13 mouse cellular contexts compared by ENCODE assay signal in the genomic region with DNA sequence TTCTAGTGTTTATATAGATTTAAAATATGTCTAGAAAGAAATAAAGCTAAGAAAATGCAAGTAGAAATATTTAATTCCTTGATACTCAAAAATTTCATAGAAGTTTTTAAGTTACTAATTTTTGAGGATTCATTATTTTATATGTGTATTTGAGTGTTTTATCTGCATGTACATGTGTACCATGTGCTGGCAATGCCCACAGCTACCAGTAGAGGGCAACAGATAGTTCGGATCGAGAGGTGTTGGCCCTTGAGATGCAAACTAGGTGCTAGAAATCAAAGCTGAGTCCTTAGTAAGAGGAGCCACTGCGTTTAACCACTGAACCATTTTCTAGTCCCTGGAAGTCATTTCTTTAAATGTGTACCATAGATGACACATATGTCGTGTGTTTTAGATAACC.
DNase-seq lines count a peak whose midpoint lies in the region; ATAC-seq lines count a peak whose summit lies in the region.
"Had no signal": no experiment of that assay in that cellular context is flagged by ENCODE, and none has a peak within 500 bp of the region (broad histone marks: within the 10 kb centered on the region; RNA-seq: fewer than 3 reads in every experiment).

No protein-coding gene starts in this region.

- H3K9me3 ChIP-seq in neural tube, embryonic 15.5 days (replicated peaks): no peaks in the 10 kb centered on the region
- H3K9me3 ChIP-seq: embryonic facial prominence, embryonic 10.5 days; forebrain, embryonic 10.5 days; hindbrain, embryonic 12.5 days; midbrain, embryonic 10.5 days had no signal

- intact Hi-C loops in left cerebral cortex, postnatal 4 days (cut with DNase I): no loop called here

- peak; percentile 14 for DNase-seq in embryo, embryonic 10 days (ENCODE audit: low spot score)
- DNase-seq in embryo, embryonic 9.5 days (ENCODE audit: extremely low spot score): no peak
- peak; percentile 4 for DNase-seq in left cerebral cortex, postnatal 4 days
- no peak for DNase-seq in left cerebral cortex, adult 18-20 months (ENCODE audit: low spot score in 2 of 2)
- DNase-seq in A20 (ENCODE audit: low read depth, low spot score) (peak; percentile 41), ZHBTc4 (ENCODE audit: low read depth, low spot score) (peak; percentile 70)
- no peak for DNase-seq in spleen, postnatal 36 days (ENCODE audit: low spot score in 2 of 2)
- DNase-seq: thymus, adult 18-20 months had no signal

- no peaks in the 10 kb centered on the region for H3K36me3 ChIP-seq in neural tube, embryonic 15.5 days
- H3K36me3 ChIP-seq: embryonic facial prominence, embryonic 10.5 days; forebrain, embryonic 10.5 days; hindbrain, embryonic 12.5 days; midbrain, embryonic 10.5 days had no signal

- no peak overlapping the region for H3K4me3 ChIP-seq in neural tube, embryonic 15.5 days (replicated peaks)
- H3K4me3 ChIP-seq: embryonic facial prominence, embryonic 10.5 days; forebrain, embryonic 10.5 days; hindbrain, embryonic 12.5 days; midbrain, embryonic 10.5 days had no signal

- WGBS in neural tube, embryonic 15.5 days: 81% methylated on average over 4 of the region's 4 CpGs

- H3K27me3 ChIP-seq in neural tube, embryonic 15.5 days (replicated peaks): no peaks in the 10 kb centered on the region
- H3K27me3 ChIP-seq: hindbrain, embryonic 12.5 days had no signal

- no peak overlapping the region for H3K27ac ChIP-seq in neural tube, embryonic 15.5 days (replicated peaks)
- H3K27ac ChIP-seq: embryonic facial prominence, embryonic 10.5 days; forebrain, embryonic 10.5 days; hindbrain, embryonic 12.5 days; midbrain, embryonic 10.5 days had no signal

- H3K4me1 ChIP-seq in neural tube, embryonic 15.5 days: no peaks in the 10 kb centered on the region
- H3K4me1 ChIP-seq: embryonic facial prominence, embryonic 10.5 days; forebrain, embryonic 10.5 days; hindbrain, embryonic 12.5 days; midbrain, embryonic 10.5 days had no signal

- ATAC-seq in neural tube, embryonic 15.5 days (ENCODE audit: low FRiP score): no peak

- no peak overlapping the region for H3K4me2 ChIP-seq in neural tube, embryonic 15.5 days
- H3K4me2 ChIP-seq: hindbrain, embryonic 12.5 days had no signal

- H3K9ac ChIP-seq in neural tube, embryonic 15.5 days (replicated peaks): no peak overlapping the region
- H3K9ac ChIP-seq: hindbrain, embryonic 12.5 days had no signal

Comparison
In these comparisons a context has a peak if more than half of its experiments do, and no peak if none do; other contexts are left out.
1. DNase-seq: peak in embryo, embryonic 10 days (single experiment), left cerebral cortex, postnatal 4 days (single experiment), A20 (single experiment) and ZHBTc4 (single experiment); none in embryo, embryonic 9.5 days (single experiment), left cerebral cortex, adult 18-20 months (0 of 2) and spleen, postnatal 36 days (0 of 2).